Mouse (Mus musculus): Measurements from ENCODE around the gene Fgf12. TPM values are rescaled to one million over a fixed set of nuclear protein-coding genes. Genes with fewer than 3 reads are reported as not detected.
A peak's percentile ranks its signal among the peaks of the same experiment; 100 is the strongest.

Gene Fgf12
- polyA plus RNA-seq, 1 experiment from 2014 or later: 2.6 TPM

DNA sequence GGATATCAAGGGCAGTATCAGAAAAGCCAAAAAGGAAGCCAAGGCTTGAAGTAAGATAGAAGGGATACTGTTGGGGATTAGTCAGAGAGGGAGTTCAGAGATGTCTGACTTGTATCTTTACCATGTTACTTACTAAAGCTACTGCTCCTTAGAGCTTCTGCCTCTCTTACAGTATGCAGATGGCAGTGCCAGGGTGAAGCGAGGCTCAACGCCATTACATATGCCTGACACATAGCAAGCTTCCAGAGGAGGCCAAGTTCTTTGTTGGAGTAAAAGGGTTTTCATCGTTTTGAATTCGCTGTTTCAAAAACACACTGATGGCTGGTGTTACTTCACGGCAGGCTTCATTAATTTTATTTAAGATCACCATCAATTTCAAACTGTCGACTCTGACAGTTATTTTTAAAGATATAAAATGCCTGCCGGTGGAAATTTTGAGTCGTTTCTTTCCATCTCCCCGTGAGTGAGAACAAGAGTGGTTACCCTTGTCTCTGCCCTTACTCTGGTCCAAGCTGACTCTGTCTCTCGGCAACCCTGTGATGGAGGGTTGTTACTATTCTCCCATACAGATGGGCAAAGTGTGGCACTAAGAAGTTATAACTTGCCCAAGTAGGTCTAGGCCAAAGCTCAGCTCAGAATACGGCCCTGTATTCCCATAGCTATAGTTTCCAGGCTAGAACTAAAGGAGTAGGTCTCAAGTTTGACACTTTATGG is 121.9 kb downstream of the Fgf12 start:
- no peaks in the 10 kb centered on the region for H3K27me3 ChIP-seq (ENCODE audit: control insufficient read depth, insufficient read depth, low read length)
- H3K9me3 ChIP-seq (replicated peaks; ENCODE audit: control insufficient read depth, low read length): no peaks in the 10 kb centered on the region
- 82% methylated on average over 11 of the region's 11 CpGs for WGBS
- H3K4me2 ChIP-seq (ENCODE audit: low read depth, low read length): no peak overlapping the region
- no peaks in the 10 kb centered on the region for H3K36me3 ChIP-seq (ENCODE audit: control insufficient read depth, insufficient read depth, low read length)
- ATAC-seq (ENCODE audit: insufficient read depth, low FRiP score): no peak
- no peak overlapping the region for H3K9ac ChIP-seq (ENCODE audit: low read length)
- H3K4me3 ChIP-seq (replicated peaks; ENCODE audit: low read length): no peak overlapping the region
- no peak overlapping the region for H3K27ac ChIP-seq (ENCODE audit: low read length)
- H3K4me1 ChIP-seq (ENCODE audit: control insufficient read depth, insufficient read depth, low read length): no peaks in the 10 kb centered on the region

DNA sequence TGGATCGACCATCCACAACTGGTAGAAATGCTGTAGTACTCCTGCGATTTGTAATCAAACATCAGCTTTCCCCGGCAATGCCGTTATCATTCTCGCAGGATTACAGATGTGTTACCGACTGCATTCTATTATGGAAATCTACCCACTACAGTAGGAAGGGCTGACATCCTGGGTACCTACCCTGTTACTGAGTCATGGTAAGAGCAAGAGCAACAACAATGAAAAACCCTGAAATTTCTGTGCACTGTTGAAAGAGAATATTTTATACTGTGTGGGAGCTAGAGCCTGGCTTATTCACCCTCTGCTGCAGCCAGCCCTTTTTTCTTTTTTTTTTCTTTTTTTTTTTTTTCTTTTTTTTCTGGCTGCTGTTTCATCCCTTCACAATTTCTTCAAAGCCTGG is 126.6 kb downstream of the Fgf12 start:
- ATAC-seq (ENCODE audit: insufficient read depth, low FRiP score): no peak
- no peaks in the 10 kb centered on the region for H3K4me1 ChIP-seq (ENCODE audit: control insufficient read depth, insufficient read depth, low read length)
- H3K36me3 ChIP-seq (ENCODE audit: control insufficient read depth, insufficient read depth, low read length): no peaks in the 10 kb centered on the region
- WGBS: 80% methylated on average over 6 of the region's 6 CpGs
- H3K27ac ChIP-seq (ENCODE audit: low read length): no peak overlapping the region
- H3K9ac ChIP-seq (ENCODE audit: low read length): no peak overlapping the region
- H3K4me2 ChIP-seq (ENCODE audit: low read depth, low read length): no peak overlapping the region
- no peaks in the 10 kb centered on the region for H3K27me3 ChIP-seq (ENCODE audit: control insufficient read depth, insufficient read depth, low read length)
- no peak overlapping the region for H3K4me3 ChIP-seq (replicated peaks; ENCODE audit: low read length)
- no peaks in the 10 kb centered on the region for H3K9me3 ChIP-seq (replicated peaks; ENCODE audit: control insufficient read depth, low read length)

DNA sequence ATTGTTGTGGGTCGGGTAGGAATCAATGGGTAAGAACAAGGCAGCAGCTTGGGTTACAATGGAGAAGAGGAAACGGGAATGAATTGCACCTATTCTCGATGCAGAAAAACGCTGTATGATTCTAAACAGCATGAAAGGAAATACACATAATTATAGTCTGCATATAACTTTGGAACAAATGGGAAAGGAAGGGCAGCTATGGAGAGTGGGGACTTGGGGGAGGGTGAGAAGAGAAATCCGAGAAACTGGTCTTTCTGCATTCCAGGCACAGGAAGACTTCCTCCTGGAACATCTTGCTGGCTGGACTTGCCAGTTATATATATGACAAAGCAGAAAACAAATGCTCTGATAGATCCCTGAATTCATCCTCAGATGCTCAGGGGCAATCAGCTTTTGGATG is 127.2 kb downstream of the Fgf12 start:
- WGBS: 64% methylated on average over 5 of the region's 5 CpGs
- H3K36me3 ChIP-seq (ENCODE audit: control insufficient read depth, insufficient read depth, low read length): no peaks in the 10 kb centered on the region
- H3K4me2 ChIP-seq (ENCODE audit: low read depth, low read length): no peak overlapping the region
- no peaks in the 10 kb centered on the region for H3K9me3 ChIP-seq (replicated peaks; ENCODE audit: control insufficient read depth, low read length)
- no peaks in the 10 kb centered on the region for H3K4me1 ChIP-seq (ENCODE audit: control insufficient read depth, insufficient read depth, low read length)
- H3K4me3 ChIP-seq (replicated peaks; ENCODE audit: low read length): no peak overlapping the region
- no peak overlapping the region for H3K27ac ChIP-seq (ENCODE audit: low read length)
- no peaks in the 10 kb centered on the region for H3K27me3 ChIP-seq (ENCODE audit: control insufficient read depth, insufficient read depth, low read length)
- H3K9ac ChIP-seq (ENCODE audit: low read length): no peak overlapping the region
- ATAC-seq (ENCODE audit: insufficient read depth, low FRiP score): no peak

DNA sequence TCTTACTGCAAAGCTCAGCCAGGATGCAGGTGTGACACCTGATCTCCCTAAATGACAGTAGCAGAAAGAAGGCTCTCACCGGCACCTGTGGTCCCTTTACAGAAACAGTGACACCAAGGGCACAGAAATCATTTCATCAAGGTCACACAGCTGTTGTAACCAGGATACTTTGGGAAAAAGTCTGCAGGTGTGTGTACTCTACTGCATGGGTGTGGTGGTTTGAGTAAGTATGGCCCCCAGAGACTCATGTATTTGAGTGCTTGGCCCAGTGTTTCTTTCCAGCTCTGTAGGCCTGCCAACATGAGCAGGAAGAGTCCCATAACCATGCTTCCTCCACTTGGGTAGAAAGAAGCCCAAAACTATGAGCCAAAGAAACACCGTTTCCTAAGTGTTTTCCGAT is 138.5 kb downstream of the Fgf12 start:
- Histone ChIP-seq H3K4me1 (ENCODE audit: control insufficient read depth, insufficient read depth, low read length) (no peaks in the 10 kb centered on the region), H3K9ac (ENCODE audit: low read length) (no peak overlapping the region), H3K27me3 (ENCODE audit: control insufficient read depth, insufficient read depth, low read length) (no peaks in the 10 kb centered on the region), H3K36me3 (ENCODE audit: control insufficient read depth, insufficient read depth, low read length) (no peaks in the 10 kb centered on the region), H3K4me2 (ENCODE audit: low read depth, low read length) (no peak overlapping the region), H3K9me3 (replicated peaks; ENCODE audit: control insufficient read depth, low read length) (no peaks in the 10 kb centered on the region), H3K27ac (ENCODE audit: low read length) (no peak overlapping the region), H3K4me3 (replicated peaks; ENCODE audit: low read length) (no peak overlapping the region)
- no peak for ATAC-seq (ENCODE audit: insufficient read depth, low FRiP score)
- 76% methylated on average over 3 of the region's 3 CpGs for WGBS

DNA sequence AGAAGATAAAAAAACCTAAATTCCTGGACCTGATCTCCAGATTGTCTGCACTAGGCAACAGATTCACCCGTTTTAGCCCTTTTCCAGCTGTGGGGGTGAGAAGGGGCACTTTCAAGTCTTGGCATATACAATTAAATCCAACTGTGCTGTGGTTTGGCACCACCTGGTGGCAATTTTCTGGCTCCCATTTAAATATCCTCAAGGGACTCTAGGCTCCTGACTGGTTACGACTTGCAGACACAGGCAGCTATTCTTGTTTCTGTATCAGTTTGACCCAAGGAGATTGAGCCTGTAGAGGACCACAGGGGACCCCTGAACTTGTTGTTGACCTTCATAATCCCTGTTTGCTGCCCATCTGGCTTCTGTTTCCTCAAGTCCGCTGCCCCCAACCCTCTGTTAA is 141.9 kb downstream of the Fgf12 start:
- Histone ChIP-seq H3K9ac (ENCODE audit: low read length) (no peak overlapping the region), H3K27me3 (ENCODE audit: control insufficient read depth, insufficient read depth, low read length) (no peaks in the 10 kb centered on the region), H3K36me3 (ENCODE audit: control insufficient read depth, insufficient read depth, low read length) (no peaks in the 10 kb centered on the region), H3K4me2 (ENCODE audit: low read depth, low read length) (no peak overlapping the region), H3K9me3 (replicated peaks; ENCODE audit: control insufficient read depth, low read length) (no peaks in the 10 kb centered on the region), H3K4me3 (replicated peaks; ENCODE audit: low read length) (no peak overlapping the region), H3K4me1 (ENCODE audit: control insufficient read depth, insufficient read depth, low read length) (no peaks in the 10 kb centered on the region), H3K27ac (ENCODE audit: low read length) (no peak overlapping the region)
- ATAC-seq (ENCODE audit: insufficient read depth, low FRiP score): no peak
- WGBS: 13% methylated on average over 3 of the region's 3 CpGs

DNA sequence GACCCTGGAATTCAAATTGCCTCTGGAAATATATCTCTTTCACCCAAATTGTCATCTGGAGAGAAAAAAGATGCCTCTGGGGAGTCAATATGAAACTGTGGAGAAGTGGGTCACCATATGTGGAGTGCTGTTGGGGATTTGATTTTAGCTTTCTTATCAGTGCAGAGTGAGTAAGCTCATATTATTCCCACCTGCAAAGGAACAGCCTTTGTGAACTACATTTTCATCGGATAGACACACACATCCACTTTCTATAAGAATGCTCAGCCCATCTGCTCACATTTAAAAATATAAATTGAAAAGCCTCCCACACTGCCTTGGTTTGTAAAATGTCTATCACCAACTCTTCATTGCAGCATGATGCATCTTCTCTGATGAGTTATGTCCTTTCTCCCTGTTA is 149.7 kb downstream of the Fgf12 start:
- WGBS: 81% methylated on average over 1 of the region's 1 CpGs
- H3K9ac ChIP-seq (ENCODE audit: low read length): no peak overlapping the region
- no peaks in the 10 kb centered on the region for H3K9me3 ChIP-seq (replicated peaks; ENCODE audit: control insufficient read depth, low read length)
- H3K27ac ChIP-seq (ENCODE audit: low read length): no peak overlapping the region
- H3K4me3 ChIP-seq (replicated peaks; ENCODE audit: low read length): no peak overlapping the region
- no peaks in the 10 kb centered on the region for H3K4me1 ChIP-seq (ENCODE audit: control insufficient read depth, insufficient read depth, low read length)
- no peaks in the 10 kb centered on the region for H3K27me3 ChIP-seq (ENCODE audit: control insufficient read depth, insufficient read depth, low read length)
- no peak overlapping the region for H3K4me2 ChIP-seq (ENCODE audit: low read depth, low read length)
- no peak for ATAC-seq (ENCODE audit: insufficient read depth, low FRiP score)
- no peaks in the 10 kb centered on the region for H3K36me3 ChIP-seq (ENCODE audit: control insufficient read depth, insufficient read depth, low read length)

DNA sequence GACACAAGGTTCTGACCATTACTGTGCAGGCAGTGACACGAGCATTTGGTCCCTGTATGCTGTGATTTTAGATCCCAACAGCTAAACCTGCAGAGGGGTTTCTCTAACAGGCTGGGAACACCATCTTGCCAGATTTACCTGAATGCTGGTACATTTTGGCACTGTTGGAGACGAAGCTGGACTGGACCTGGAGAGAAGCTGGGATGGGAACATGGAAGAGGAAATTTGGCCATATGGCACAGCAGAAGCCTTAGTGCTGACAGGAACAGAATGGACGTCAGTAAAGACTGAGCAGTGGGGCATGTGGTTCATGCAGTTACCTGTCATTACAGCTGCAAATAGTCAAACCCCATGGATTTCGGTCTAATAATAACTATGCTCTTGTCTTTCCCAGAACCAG is 151.1 kb downstream of the Fgf12 start:
- Histone ChIP-seq H3K4me3 (replicated peaks; ENCODE audit: low read length) (no peak overlapping the region), H3K4me1 (ENCODE audit: control insufficient read depth, insufficient read depth, low read length) (no peaks in the 10 kb centered on the region), H3K4me2 (ENCODE audit: low read depth, low read length) (no peak overlapping the region), H3K9ac (ENCODE audit: low read length) (no peak overlapping the region), H3K27ac (ENCODE audit: low read length) (no peak overlapping the region), H3K36me3 (ENCODE audit: control insufficient read depth, insufficient read depth, low read length) (no peaks in the 10 kb centered on the region), H3K27me3 (ENCODE audit: control insufficient read depth, insufficient read depth, low read length) (no peaks in the 10 kb centered on the region), H3K9me3 (replicated peaks; ENCODE audit: control insufficient read depth, low read length) (no peaks in the 10 kb centered on the region)
- no peak for ATAC-seq (ENCODE audit: insufficient read depth, low FRiP score)
- WGBS: 68% methylated on average over 4 of the region's 4 CpGs

DNA sequence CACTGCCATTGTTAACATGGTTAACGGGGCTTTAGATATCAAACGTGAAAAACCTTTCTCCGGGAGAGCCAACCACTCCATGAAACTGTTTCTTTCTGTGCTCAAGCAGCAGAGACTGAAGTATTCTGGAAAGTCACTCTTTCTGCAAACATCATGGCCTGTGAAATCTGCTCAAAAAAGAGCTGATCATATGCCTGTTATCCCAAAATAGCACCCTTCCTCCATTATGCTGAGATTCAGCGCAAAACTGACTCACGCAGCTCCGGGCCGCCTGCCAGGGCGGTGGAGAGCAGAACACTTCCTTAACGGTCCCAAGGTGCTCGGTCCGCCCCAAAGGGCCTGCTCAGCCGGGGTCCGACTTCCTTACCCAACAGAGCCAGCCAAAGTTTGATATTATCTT is 156.8 kb downstream of the Fgf12 start:
- Histone ChIP-seq H3K4me3 (replicated peaks; ENCODE audit: low read length) (no peak overlapping the region), H3K9ac (ENCODE audit: low read length) (no peak overlapping the region), H3K27me3 (ENCODE audit: control insufficient read depth, insufficient read depth, low read length) (no peaks in the 10 kb centered on the region), H3K27ac (ENCODE audit: low read length) (no peak overlapping the region), H3K4me1 (ENCODE audit: control insufficient read depth, insufficient read depth, low read length) (no peaks in the 10 kb centered on the region), H3K36me3 (ENCODE audit: control insufficient read depth, insufficient read depth, low read length) (no peaks in the 10 kb centered on the region), H3K9me3 (replicated peaks; ENCODE audit: control insufficient read depth, low read length) (no peaks in the 10 kb centered on the region), H3K4me2 (ENCODE audit: low read depth, low read length) (no peak overlapping the region)
- ATAC-seq (ENCODE audit: insufficient read depth, low FRiP score): no peak
- 84% methylated on average over 13 of the region's 13 CpGs for WGBS

DNA sequence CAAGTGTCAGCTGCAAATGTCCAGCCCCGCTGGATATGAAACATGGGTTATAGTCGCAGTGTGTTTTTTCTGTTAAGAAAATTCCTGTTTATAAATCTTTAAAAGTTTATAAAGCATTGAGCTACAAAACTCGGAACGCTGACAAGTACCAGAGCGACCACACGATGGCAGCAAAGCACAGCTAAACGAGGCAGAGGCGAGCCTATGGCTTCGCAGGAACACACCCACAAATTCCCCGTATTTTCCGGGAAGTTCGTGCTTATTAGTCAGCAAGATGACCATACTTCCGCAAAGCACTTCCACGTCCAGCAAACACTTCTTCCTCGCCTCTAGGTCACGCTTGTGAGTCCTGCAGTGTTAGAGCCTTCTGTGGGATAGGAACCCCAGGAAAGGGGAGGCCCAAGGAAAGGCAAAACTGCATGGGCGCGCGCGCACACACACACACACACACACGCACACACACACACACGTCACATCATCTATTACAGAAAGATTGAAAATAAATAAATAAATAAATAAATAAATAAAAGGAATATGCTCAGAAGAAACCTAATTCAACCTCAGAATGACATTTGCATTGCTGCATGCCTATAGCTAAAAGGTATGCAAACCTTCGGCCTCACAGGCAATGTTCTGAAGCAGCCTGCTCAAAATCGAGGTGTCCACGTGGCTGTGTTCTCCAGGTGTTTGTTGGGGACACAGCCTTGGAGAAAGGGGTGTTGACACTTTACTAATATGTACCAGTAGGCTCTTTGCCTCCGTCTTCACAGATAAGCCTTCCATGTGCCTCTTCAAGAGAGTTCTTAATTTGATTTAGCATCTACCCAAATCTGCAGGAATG is 159.6 kb downstream of the Fgf12 start:
- WGBS: 24% methylated on average over 26 of the region's 26 CpGs
- Histone ChIP-seq H3K4me3 (replicated peaks; ENCODE audit: low read length) (peak overlapping the region; percentile 39), H3K4me2 (ENCODE audit: low read depth, low read length) (peak overlapping the region; percentile 62), H3K4me1 (ENCODE audit: control insufficient read depth, insufficient read depth, low read length) (no peaks in the 10 kb centered on the region), H3K9ac (ENCODE audit: low read length) (peak overlapping the region; percentile 65; the same call in 1 of the 2 replicates), H3K27ac (ENCODE audit: low read length) (no peak overlapping the region), H3K9me3 (replicated peaks; ENCODE audit: control insufficient read depth, low read length) (no peaks in the 10 kb centered on the region), H3K36me3 (ENCODE audit: control insufficient read depth, insufficient read depth, low read length) (no peaks in the 10 kb centered on the region), H3K27me3 (ENCODE audit: control insufficient read depth, insufficient read depth, low read length) (no peaks in the 10 kb centered on the region)
- ATAC-seq (ENCODE audit: insufficient read depth, low FRiP score): peak; percentile 37; the same call in 1 of the 2 replicates
